Mouse (Mus musculus): ENCODE results near the gene Plcl1. TPM values are rescaled to one million over a fixed set of nuclear protein-coding genes. Genes with fewer than 3 reads are reported as not detected.

Gene Plcl1
- polyA plus RNA-seq, 1 experiment from 2014 or later = 4.4 TPM

- no peak overlapping the region for H3K9ac ChIP-seq
- H3K27ac ChIP-seq (replicated peaks) = no peak overlapping the region
- no peaks in the 10 kb centered on the region for H3K27me3 ChIP-seq
- no peaks in the 10 kb centered on the region for H3K4me1 ChIP-seq (replicated peaks)
- WGBS = 87% methylated on average over 3 of the region's 3 CpGs
- ATAC-seq (ENCODE audit: low read depth) = no peak
- no peak overlapping the region for H3K4me3 ChIP-seq
- H3K4me2 ChIP-seq = no peak overlapping the region
- H3K36me3 ChIP-seq = no peaks in the 10 kb centered on the region
- H3K9me3 ChIP-seq = no peaks in the 10 kb centered on the region
These were observed 148.7 kb downstream of the Plcl1 start for GRCm38 (mm10) chr1:55554405-55554804.

GRCm38 (mm10) chr1:55557960-55558359 is 152.2 kb downstream of the Plcl1 start:
- Histone ChIP-seq H3K9me3 (no peaks in the 10 kb centered on the region), H3K36me3 (no peaks in the 10 kb centered on the region), H3K27me3 (no peaks in the 10 kb centered on the region), H3K4me3 (no peak overlapping the region), H3K4me1 (replicated peaks) (peaks cover 6% of the 10 kb centered on the region; the same call in 1 of the 2 replicates), H3K9ac (no peak overlapping the region), H3K27ac (replicated peaks) (no peak overlapping the region), H3K4me2 (no peak overlapping the region)
- ATAC-seq (ENCODE audit: low read depth) = no peak
- WGBS = 82% methylated on average over 7 of the region's 7 CpGs

DNA sequence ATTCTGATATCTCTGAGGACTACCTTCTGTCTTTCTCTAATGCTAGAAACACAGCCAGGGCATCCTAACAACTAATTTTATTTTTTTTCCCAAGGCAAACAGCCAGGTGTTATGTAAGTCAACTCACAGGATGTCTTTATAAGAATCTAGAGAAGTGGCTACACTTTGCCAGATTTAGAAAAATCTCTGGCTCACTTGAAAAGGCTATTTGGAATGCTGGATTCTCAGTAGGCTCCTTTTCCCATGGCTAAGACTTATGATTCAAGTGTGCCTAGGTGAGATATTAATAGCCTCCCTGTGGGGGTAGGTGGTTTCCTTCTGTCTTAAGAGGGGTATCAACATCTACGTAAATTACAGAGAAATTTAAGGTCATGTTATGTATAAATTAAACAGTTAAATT is 152.7 kb downstream of the Plcl1 start:
- H3K27ac ChIP-seq (replicated peaks) = no peak overlapping the region
- 83% methylated on average over 1 of the region's 1 CpGs for WGBS
- no peak overlapping the region for H3K9ac ChIP-seq
- no peaks in the 10 kb centered on the region for H3K36me3 ChIP-seq
- H3K4me2 ChIP-seq = no peak overlapping the region
- H3K4me3 ChIP-seq = no peak overlapping the region
- no peaks in the 10 kb centered on the region for H3K27me3 ChIP-seq
- no peaks in the 10 kb centered on the region for H3K9me3 ChIP-seq
- no peak for ATAC-seq (ENCODE audit: low read depth)
- H3K4me1 ChIP-seq (replicated peaks) = peaks cover 6% of the 10 kb centered on the region; the same call in 1 of the 2 replicates

- no peak overlapping the region for H3K9ac ChIP-seq
- H3K4me2 ChIP-seq = no peak overlapping the region
- no peaks in the 10 kb centered on the region for H3K36me3 ChIP-seq
- H3K27ac ChIP-seq (replicated peaks) = no peak overlapping the region
- WGBS = 68% methylated on average over 9 of the region's 9 CpGs
- no peak for ATAC-seq (ENCODE audit: low read depth)
- no peak overlapping the region for H3K4me3 ChIP-seq
- no peaks in the 10 kb centered on the region for H3K9me3 ChIP-seq
- no peaks in the 10 kb centered on the region for H3K27me3 ChIP-seq
- peaks cover 6% of the 10 kb centered on the region; the same call in 1 of the 2 replicates for H3K4me1 ChIP-seq (replicated peaks)
These were observed 154.3 kb downstream of the Plcl1 start for GRCm38 (mm10) chr1:55559998-55560397.

GRCm38 (mm10) chr1:55565933-55566332 is 160.2 kb downstream of the Plcl1 start:
- WGBS = 82% methylated on average over 6 of the region's 6 CpGs
- H3K9me3 ChIP-seq = no peaks in the 10 kb centered on the region
- H3K9ac ChIP-seq = no peak overlapping the region

GRCm38 (mm10) chr1:55567801-55568360 is 162.2 kb downstream of the Plcl1 start:
- Histone ChIP-seq H3K9ac (no peak overlapping the region), H3K4me3 (no peak overlapping the region), H3K27me3 (no peaks in the 10 kb centered on the region), H3K27ac (replicated peaks) (peak overlapping the region; percentile 35; the same call in 1 of the 2 replicates), H3K4me2 (no peak overlapping the region), H3K9me3 (no peaks in the 10 kb centered on the region), H3K4me1 (replicated peaks) (no peaks in the 10 kb centered on the region; the same call in 1 of the 2 replicates), H3K36me3 (no peaks in the 10 kb centered on the region)
- ATAC-seq (ENCODE audit: low read depth) = peak; percentile 69; the same call in 1 of the 2 replicates
- 61% methylated on average over 5 of the region's 5 CpGs for WGBS

More at GRCm38 (mm10) chr1:55565933-55566332, 160.2 kb downstream of the Plcl1 start:
- Histone ChIP-seq H3K4me2 (no peak overlapping the region), H3K4me1 (replicated peaks) (no peaks in the 10 kb centered on the region; the same call in 1 of the 2 replicates), H3K36me3 (no peaks in the 10 kb centered on the region), H3K4me3 (no peak overlapping the region), H3K27me3 (no peaks in the 10 kb centered on the region), H3K27ac (replicated peaks) (no peak overlapping the region)
- ATAC-seq (ENCODE audit: low read depth) = no peak

GRCm38 (mm10) chr1:55570225-55570624 is 164.5 kb downstream of the Plcl1 start:
- Histone ChIP-seq H3K4me2 (no peak overlapping the region), H3K36me3 (no peaks in the 10 kb centered on the region), H3K4me3 (no peak overlapping the region), H3K4me1 (replicated peaks) (no peaks in the 10 kb centered on the region; the same call in 1 of the 2 replicates), H3K9me3 (no peaks in the 10 kb centered on the region), H3K27me3 (no peaks in the 10 kb centered on the region), H3K9ac (no peak overlapping the region), H3K27ac (replicated peaks) (no peak overlapping the region)
- ATAC-seq (ENCODE audit: low read depth) = no peak
- WGBS = 49% methylated on average over 5 of the region's 5 CpGs

DNA sequence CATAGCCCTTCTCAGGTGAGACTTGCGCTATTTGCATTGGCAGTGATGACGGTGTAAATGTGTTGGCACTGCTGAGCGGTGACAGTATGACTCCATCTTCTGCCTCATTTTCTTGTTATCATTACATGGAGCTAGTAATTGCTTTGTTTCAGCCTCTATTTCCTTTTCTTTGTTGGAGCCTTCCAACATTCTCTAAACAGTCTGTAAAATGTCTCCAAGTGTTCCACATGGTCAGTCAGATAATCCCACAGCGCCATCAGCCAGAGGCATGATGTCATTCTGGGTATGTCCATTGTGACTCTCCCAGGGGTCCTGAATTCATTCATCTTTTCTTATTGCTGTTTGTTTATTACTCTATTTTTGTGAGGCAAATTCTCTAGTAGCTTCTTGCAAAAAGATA is 165.7 kb downstream of the Plcl1 start:
- Histone ChIP-seq H3K27ac (replicated peaks) (no peak overlapping the region), H3K4me2 (no peak overlapping the region), H3K36me3 (no peaks in the 10 kb centered on the region), H3K4me1 (replicated peaks) (no peaks in the 10 kb centered on the region; the same call in 1 of the 2 replicates), H3K27me3 (no peaks in the 10 kb centered on the region), H3K9me3 (no peaks in the 10 kb centered on the region), H3K4me3 (no peak overlapping the region), H3K9ac (no peak overlapping the region)
- ATAC-seq (ENCODE audit: low read depth) = no peak
- WGBS = 90% methylated on average over 4 of the region's 4 CpGs

DNA sequence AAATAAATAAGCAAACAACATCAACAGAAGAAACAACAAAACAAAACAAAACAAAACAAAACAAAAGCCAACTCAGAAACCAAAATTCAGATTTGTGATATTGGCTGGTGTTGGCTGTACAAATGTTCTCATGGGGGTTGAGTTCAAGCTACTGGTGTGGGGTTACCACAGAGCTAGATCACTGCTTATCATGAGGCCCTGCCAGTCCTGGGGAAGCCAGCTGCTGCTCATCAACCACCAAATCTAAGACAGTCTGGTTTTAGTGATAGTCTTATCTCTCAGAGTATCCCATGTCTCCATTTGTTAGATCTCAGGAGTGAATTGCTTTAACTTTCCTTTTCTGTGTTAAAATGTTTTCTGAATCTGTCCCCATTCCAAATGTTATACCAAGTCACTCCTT is 166.5 kb downstream of the Plcl1 start:
- no peak for ATAC-seq (ENCODE audit: low read depth)
- Histone ChIP-seq H3K9ac (no peak overlapping the region), H3K4me1 (replicated peaks) (no peaks in the 10 kb centered on the region; the same call in 1 of the 2 replicates), H3K36me3 (no peaks in the 10 kb centered on the region), H3K27me3 (no peaks in the 10 kb centered on the region), H3K4me2 (no peak overlapping the region), H3K4me3 (no peak overlapping the region), H3K9me3 (no peaks in the 10 kb centered on the region), H3K27ac (replicated peaks) (no peak overlapping the region)

DNA sequence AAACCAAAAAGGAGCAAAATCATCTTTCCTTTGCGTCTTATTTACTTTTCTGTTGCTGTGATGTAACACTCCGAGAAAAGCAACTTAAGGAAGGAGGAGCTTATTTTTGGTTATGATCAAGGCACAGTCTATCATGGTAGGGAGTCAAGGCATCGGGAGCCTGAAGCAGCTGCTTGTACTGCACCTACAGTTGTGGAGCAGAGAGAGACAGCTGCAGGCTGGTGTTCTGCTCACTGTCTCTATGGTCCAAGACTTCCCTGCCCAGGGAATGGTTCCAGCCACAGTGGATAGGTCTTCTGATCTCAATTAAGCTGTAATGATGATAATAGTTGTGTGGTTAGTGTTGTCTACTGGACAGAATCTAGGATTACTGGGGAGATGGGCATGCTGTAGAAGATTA is 166.9 kb downstream of the Plcl1 start:
- WGBS = 89% methylated on average over 3 of the region's 3 CpGs
- Histone ChIP-seq H3K9me3 (no peaks in the 10 kb centered on the region), H3K36me3 (no peaks in the 10 kb centered on the region), H3K27me3 (no peaks in the 10 kb centered on the region), H3K4me1 (replicated peaks) (no peaks in the 10 kb centered on the region; the same call in 1 of the 2 replicates), H3K4me3 (no peak overlapping the region), H3K4me2 (no peak overlapping the region), H3K9ac (no peak overlapping the region), H3K27ac (replicated peaks) (no peak overlapping the region)
- no peak for ATAC-seq (ENCODE audit: low read depth)

DNA sequence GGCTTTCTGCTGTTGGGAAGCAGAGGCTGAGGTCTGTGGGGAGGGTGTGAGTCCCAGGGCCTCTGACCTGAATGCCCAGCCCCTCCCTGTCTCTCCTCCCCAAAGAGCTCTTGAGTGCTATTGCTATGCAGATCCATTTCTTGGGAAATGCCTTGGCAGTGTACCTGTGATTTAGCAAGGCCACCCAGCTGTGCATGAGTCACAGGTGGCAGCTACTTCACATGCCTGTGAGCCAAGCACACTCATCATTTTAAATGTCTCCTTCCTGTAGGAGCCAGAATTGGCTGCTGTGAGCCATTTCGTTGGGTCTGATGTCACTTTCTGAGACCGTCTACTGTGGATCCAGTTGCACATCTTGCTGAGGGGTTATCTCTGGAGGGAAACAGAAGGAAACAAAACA is 170.2 kb downstream of the Plcl1 start:
- 51% methylated on average over 2 of the region's 2 CpGs for WGBS
- Histone ChIP-seq H3K36me3 (no peaks in the 10 kb centered on the region), H3K9ac (no peak overlapping the region), H3K4me3 (no peak overlapping the region), H3K9me3 (no peaks in the 10 kb centered on the region), H3K27me3 (no peaks in the 10 kb centered on the region), H3K4me2 (no peak overlapping the region), H3K27ac (replicated peaks) (no peak overlapping the region), H3K4me1 (replicated peaks) (no peaks in the 10 kb centered on the region)
- ATAC-seq (ENCODE audit: low read depth) = no peak

DNA sequence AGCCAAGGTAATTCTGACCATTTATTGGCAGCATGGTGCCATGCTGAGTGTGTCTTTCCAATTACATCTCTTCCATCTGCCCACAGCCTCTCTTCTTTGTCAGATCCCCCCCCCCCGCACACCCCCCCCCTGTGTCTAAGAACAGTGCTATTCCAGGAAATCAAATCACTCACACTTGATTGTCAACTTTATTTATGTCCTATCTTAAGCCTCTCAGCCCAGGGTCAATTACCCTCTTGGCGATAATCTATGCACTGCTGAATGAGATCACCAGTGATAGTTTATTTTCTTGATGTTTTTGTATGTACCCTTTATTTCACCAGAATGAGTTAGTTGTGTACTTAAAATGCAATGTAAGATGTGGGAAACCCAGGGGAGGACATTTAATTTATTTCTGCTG is 176.0 kb downstream of the Plcl1 start:
- no peak overlapping the region for H3K9ac ChIP-seq
- ATAC-seq (ENCODE audit: low read depth) = no peak
- H3K27ac ChIP-seq (replicated peaks) = no peak overlapping the region
- peaks cover 10% of the 10 kb centered on the region for H3K4me1 ChIP-seq (replicated peaks)
- no peaks in the 10 kb centered on the region for H3K36me3 ChIP-seq
- H3K27me3 ChIP-seq = no peaks in the 10 kb centered on the region
- no peaks in the 10 kb centered on the region; the same call in 1 of the 2 replicates for H3K9me3 ChIP-seq
- no peak overlapping the region for H3K4me3 ChIP-seq
- WGBS = 32% methylated on average over 2 of the region's 2 CpGs
- H3K4me2 ChIP-seq = no peak overlapping the region

- Histone ChIP-seq H3K4me2 (no peak overlapping the region), H3K36me3 (no peaks in the 10 kb centered on the region), H3K9me3 (no peaks in the 10 kb centered on the region; the same call in 1 of the 2 replicates), H3K27ac (replicated peaks) (no peak overlapping the region), H3K27me3 (no peaks in the 10 kb centered on the region), H3K4me3 (no peak overlapping the region), H3K4me1 (replicated peaks) (peaks cover 13% of the 10 kb centered on the region), H3K9ac (no peak overlapping the region)
- no peak for ATAC-seq (ENCODE audit: low read depth)
- WGBS = 94% methylated on average over 4 of the region's 4 CpGs
These were observed 179.7 kb downstream of the Plcl1 start for GRCm38 (mm10) chr1:55585441-55585840.
